Mouse (Mus musculus): ENCODE measurements at regions not wholly inside any gene's neighbourhood (a gene's known extent, or its start where the extent isn't known, plus 50 kb on each side); places are given as distances from the start of the nearest gene placed in this dataset.

DNA sequence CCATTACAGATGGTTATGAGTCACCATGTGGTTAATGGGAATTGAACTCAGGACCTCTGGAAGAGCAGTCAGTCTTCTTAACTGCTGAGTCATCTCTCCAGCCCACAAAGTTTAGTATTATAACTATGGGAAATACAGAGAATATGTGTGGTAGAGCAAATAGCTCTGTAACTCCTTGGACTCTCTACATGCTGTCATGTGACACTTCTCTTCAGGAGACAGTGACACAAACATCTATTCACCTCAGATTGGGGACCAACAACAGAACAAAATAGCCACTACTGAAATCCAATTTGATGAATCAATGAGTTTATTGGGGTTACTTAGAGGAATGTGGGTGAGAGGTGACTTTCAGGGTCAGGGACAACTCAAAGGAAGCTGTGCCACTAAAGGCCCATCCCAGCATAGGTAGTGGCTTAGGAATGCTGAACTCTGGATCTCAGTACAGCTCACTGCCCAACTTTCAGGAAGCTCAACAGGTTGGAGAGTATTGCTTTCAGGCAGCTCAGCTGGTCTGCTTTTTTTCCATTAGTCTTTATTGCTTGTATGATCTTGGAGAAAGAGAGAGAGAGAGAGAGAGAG, 71.8 kb upstream of the Ralgapa2 start:
- no peak for ATAC-seq (replicated peaks; ENCODE audit: insufficient number of reproducible peaks, low FRiP score, low TSS enrichment)
- Histone ChIP-seq H3K9ac (ENCODE audit: low read depth, low read length) (no peak overlapping the region), H3K27me3 (ENCODE audit: control insufficient read depth, insufficient read depth, low read length) (no peaks in the 10 kb centered on the region), H3K9me3 (replicated peaks; ENCODE audit: control insufficient read depth, low read length) (no peaks in the 10 kb centered on the region), H3K4me1 (ENCODE audit: control insufficient read depth, insufficient read depth, low read length) (no peaks in the 10 kb centered on the region), H3K27ac (ENCODE audit: low read depth, low read length) (no peak overlapping the region), H3K4me2 (no peak overlapping the region), H3K4me3 (ENCODE audit: low read depth, low read length) (no peak overlapping the region), H3K36me3 (ENCODE audit: control insufficient read depth, insufficient read depth, low read length) (no peaks in the 10 kb centered on the region)

DNA sequence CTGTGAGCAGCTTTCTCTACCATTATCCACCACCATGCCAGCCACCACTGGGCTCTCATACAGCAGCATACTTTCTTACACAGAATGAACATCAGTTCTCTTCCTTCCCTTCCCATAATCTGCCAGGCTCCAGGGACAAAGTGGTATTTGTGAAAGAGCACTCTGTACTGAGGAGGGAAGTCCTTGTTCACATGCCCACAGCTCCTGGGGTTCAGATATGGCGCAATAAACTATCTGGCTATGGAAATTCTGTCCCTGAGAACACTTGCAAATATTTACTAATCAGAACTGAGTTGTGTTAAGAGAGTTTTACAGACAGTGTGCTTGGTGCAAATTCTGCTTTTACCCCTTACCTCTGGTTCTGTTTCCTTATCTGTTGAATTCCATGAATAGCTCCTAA, 74.2 kb upstream of the Ralgapa2 start:
- Histone ChIP-seq H3K27ac (ENCODE audit: low read depth, low read length) (no peak overlapping the region), H3K9ac (ENCODE audit: low read depth, low read length) (no peak overlapping the region), H3K27me3 (ENCODE audit: control insufficient read depth, insufficient read depth, low read length) (no peaks in the 10 kb centered on the region), H3K36me3 (ENCODE audit: control insufficient read depth, insufficient read depth, low read length) (no peaks in the 10 kb centered on the region), H3K9me3 (replicated peaks; ENCODE audit: control insufficient read depth, low read length) (no peaks in the 10 kb centered on the region), H3K4me2 (no peak overlapping the region), H3K4me1 (ENCODE audit: control insufficient read depth, insufficient read depth, low read length) (no peaks in the 10 kb centered on the region), H3K4me3 (ENCODE audit: low read depth, low read length) (no peak overlapping the region)
- no peak for ATAC-seq (replicated peaks; ENCODE audit: insufficient number of reproducible peaks, low FRiP score, low TSS enrichment)
- 91% methylated on average over 1 of the region's 1 CpGs for WGBS (ENCODE audit: insufficient replicate concordance)

DNA sequence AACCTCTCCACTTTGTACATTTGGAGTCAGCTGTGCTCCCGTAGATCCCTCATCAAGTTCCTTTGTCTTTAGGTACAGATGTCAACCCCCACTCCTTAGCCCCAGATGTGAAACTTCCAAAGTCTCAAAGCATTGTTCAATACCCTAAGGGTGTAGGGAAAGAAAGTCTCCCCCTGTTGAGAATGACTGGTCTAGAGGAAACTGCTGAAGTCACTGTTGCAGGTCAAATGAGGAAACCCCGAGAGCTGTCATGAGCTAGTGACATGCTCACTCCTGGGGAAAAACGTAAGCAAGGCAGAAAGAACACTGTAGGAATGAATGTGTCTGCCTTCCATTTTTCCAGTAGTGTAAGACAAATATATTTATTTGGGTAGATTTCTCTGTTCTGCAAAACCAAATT, 74.8 kb upstream of the Ralgapa2 start:
- Histone ChIP-seq H3K4me1 (ENCODE audit: control insufficient read depth, insufficient read depth, low read length) (no peaks in the 10 kb centered on the region), H3K4me3 (ENCODE audit: low read depth, low read length) (no peak overlapping the region), H3K9ac (ENCODE audit: low read depth, low read length) (no peak overlapping the region), H3K4me2 (no peak overlapping the region), H3K27ac (ENCODE audit: low read depth, low read length) (no peak overlapping the region), H3K36me3 (ENCODE audit: control insufficient read depth, insufficient read depth, low read length) (no peaks in the 10 kb centered on the region), H3K27me3 (ENCODE audit: control insufficient read depth, insufficient read depth, low read length) (no peaks in the 10 kb centered on the region), H3K9me3 (replicated peaks; ENCODE audit: control insufficient read depth, low read length) (no peaks in the 10 kb centered on the region)
- WGBS (ENCODE audit: insufficient replicate concordance) = 63% methylated on average over 3 of the region's 3 CpGs
- ATAC-seq (replicated peaks; ENCODE audit: insufficient number of reproducible peaks, low FRiP score, low TSS enrichment) = no peak

DNA sequence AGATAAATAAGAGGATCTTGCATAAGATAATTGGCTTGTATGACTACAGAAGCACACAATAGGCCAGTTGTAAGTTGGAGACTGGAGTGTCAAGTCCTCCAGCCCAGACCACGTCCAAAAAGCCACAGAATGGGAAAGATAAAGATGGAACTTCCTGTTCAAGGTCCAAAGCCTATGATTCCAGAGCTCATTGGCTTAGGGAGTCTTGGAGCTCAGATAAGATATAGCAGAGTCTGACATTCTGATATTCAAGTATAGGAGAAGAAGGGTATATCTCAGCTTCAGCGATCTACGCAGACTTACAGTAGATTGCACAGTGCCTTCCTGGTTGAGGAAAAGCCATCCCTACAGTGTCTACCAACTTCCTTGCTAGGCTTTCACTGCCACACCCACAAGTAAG, 77.7 kb upstream of the Ralgapa2 start:
- Histone ChIP-seq H3K4me2 (no peak overlapping the region), H3K4me1 (ENCODE audit: control insufficient read depth, insufficient read depth, low read length) (no peaks in the 10 kb centered on the region), H3K27me3 (ENCODE audit: control insufficient read depth, insufficient read depth, low read length) (no peaks in the 10 kb centered on the region), H3K36me3 (ENCODE audit: control insufficient read depth, insufficient read depth, low read length) (no peaks in the 10 kb centered on the region), H3K4me3 (ENCODE audit: low read depth, low read length) (no peak overlapping the region), H3K9ac (ENCODE audit: low read depth, low read length) (no peak overlapping the region), H3K27ac (ENCODE audit: low read depth, low read length) (no peak overlapping the region), H3K9me3 (replicated peaks; ENCODE audit: control insufficient read depth, low read length) (no peaks in the 10 kb centered on the region)
- no peak for ATAC-seq (replicated peaks; ENCODE audit: insufficient number of reproducible peaks, low FRiP score, low TSS enrichment)
- 60% methylated on average over 3 of the region's 3 CpGs for WGBS (ENCODE audit: insufficient replicate concordance)

DNA sequence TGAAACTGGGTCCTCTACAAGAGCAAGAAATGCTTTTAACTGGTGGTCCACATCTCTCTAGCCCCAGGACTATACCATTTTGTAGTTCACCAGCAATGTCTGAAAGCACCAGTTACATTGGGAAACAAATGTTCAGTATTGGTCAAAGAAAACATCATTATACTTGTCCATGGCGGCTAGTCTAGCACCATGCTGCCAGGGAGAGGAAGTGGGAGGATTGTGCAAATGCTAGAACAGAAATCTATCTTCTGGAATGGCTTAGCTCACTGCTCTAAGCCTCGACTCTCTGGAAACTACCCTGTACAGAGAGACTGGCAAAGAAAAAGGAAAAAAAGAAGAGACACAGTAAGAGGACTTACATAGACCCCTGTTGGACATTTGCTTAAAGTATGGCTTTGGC, 81.1 kb upstream of the Ralgapa2 start:
- no peak overlapping the region for H3K4me2 ChIP-seq
- ATAC-seq (replicated peaks; ENCODE audit: insufficient number of reproducible peaks, low FRiP score, low TSS enrichment) = no peak
- no peaks in the 10 kb centered on the region for H3K27me3 ChIP-seq (ENCODE audit: control insufficient read depth, insufficient read depth, low read length)
- H3K36me3 ChIP-seq (ENCODE audit: control insufficient read depth, insufficient read depth, low read length) = no peaks in the 10 kb centered on the region
- no peaks in the 10 kb centered on the region for H3K9me3 ChIP-seq (replicated peaks; ENCODE audit: control insufficient read depth, low read length)
- no peak overlapping the region for H3K9ac ChIP-seq (ENCODE audit: low read depth, low read length)
- H3K4me3 ChIP-seq (ENCODE audit: low read depth, low read length) = no peak overlapping the region
- H3K4me1 ChIP-seq (ENCODE audit: control insufficient read depth, insufficient read depth, low read length) = no peaks in the 10 kb centered on the region
- no peak overlapping the region for H3K27ac ChIP-seq (ENCODE audit: low read depth, low read length)
- WGBS (ENCODE audit: insufficient replicate concordance) = 69% methylated on average over 2 of the region's 2 CpGs

DNA sequence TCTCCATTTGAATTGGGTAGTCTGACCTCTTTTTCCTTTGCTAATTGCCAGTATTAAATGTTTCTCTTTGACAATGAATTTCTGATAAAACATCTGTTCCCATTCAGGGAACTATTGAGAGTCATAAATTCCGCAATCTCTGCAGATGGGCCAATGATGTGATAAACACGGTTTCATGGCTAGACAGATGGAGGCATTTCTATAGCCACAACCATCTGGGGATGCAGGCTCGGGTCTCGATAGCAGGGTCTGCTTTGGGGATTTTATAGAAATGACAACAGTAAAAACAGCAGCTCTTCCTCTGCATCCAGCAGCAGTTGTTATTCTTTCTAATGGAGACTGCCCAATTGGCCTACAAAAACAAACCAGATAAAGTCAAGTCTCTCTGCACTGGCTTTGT, 82.1 kb upstream of the Ralgapa2 start:
- Histone ChIP-seq H3K27ac (ENCODE audit: low read depth, low read length) (no peak overlapping the region), H3K4me2 (no peak overlapping the region), H3K9ac (ENCODE audit: low read depth, low read length) (no peak overlapping the region), H3K36me3 (ENCODE audit: control insufficient read depth, insufficient read depth, low read length) (no peaks in the 10 kb centered on the region), H3K9me3 (replicated peaks; ENCODE audit: control insufficient read depth, low read length) (no peaks in the 10 kb centered on the region), H3K27me3 (ENCODE audit: control insufficient read depth, insufficient read depth, low read length) (no peaks in the 10 kb centered on the region), H3K4me1 (ENCODE audit: control insufficient read depth, insufficient read depth, low read length) (no peaks in the 10 kb centered on the region), H3K4me3 (ENCODE audit: low read depth, low read length) (no peak overlapping the region)
- ATAC-seq (replicated peaks; ENCODE audit: insufficient number of reproducible peaks, low FRiP score, low TSS enrichment) = no peak
- 63% methylated on average over 4 of the region's 4 CpGs for WGBS (ENCODE audit: insufficient replicate concordance)

DNA sequence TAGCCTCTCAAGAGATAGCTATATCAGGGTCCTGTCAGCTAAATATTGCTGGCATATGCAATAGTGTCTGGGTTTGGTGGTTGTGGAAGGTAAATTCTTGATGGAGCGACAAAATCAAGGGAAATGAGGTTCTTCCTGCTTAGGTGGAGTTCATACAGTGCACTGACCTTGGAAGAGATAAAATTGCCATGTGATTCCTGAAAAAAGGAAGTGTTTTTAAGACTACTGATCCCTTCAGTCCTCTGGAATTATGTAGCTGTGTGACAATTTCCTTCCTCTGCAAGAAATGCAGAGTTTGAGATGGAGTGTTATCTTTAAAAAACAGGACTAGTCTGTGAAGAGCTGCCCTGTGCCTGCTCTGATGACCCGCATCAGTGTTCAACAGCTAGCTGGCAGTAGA, 83.5 kb upstream of the Ralgapa2 start:
- Histone ChIP-seq H3K4me1 (ENCODE audit: control insufficient read depth, insufficient read depth, low read length) (no peaks in the 10 kb centered on the region), H3K4me3 (ENCODE audit: low read depth, low read length) (no peak overlapping the region), H3K36me3 (ENCODE audit: control insufficient read depth, insufficient read depth, low read length) (no peaks in the 10 kb centered on the region), H3K27ac (ENCODE audit: low read depth, low read length) (no peak overlapping the region), H3K4me2 (no peak overlapping the region), H3K9ac (ENCODE audit: low read depth, low read length) (no peak overlapping the region), H3K27me3 (ENCODE audit: control insufficient read depth, insufficient read depth, low read length) (no peaks in the 10 kb centered on the region), H3K9me3 (replicated peaks; ENCODE audit: control insufficient read depth, low read length) (no peaks in the 10 kb centered on the region)
- WGBS (ENCODE audit: insufficient replicate concordance) = 60% methylated on average over 2 of the region's 2 CpGs
- ATAC-seq (replicated peaks; ENCODE audit: insufficient number of reproducible peaks, low FRiP score, low TSS enrichment) = no peak

DNA sequence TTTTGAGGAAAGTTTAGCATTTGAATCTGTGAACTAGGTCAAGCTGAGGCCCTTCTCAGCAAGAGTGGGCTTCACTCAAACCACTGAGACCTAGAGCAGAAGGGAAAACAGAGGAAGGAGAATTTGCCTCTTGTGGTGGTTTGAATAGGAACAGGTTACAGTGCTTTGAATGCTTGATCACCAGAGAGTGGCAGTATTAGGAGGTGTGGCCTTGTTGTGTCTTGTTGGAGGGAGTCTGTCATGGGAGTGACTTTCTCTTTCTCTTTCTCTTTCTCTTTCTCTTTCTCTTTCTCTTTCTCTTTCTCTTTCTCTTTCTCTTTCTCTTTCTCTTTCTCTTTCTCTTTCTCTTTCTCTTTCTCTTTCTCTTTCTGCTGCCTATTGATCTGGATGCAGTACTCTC, 94.0 kb upstream of the Ralgapa2 start:
- Histone ChIP-seq H3K9ac (ENCODE audit: low read depth, low read length) (no peak overlapping the region), H3K27me3 (ENCODE audit: control insufficient read depth, insufficient read depth, low read length) (no peaks in the 10 kb centered on the region), H3K4me2 (no peak overlapping the region), H3K27ac (ENCODE audit: low read depth, low read length) (no peak overlapping the region), H3K9me3 (replicated peaks; ENCODE audit: control insufficient read depth, low read length) (no peaks in the 10 kb centered on the region), H3K36me3 (ENCODE audit: control insufficient read depth, insufficient read depth, low read length) (no peaks in the 10 kb centered on the region), H3K4me1 (ENCODE audit: control insufficient read depth, insufficient read depth, low read length) (no peaks in the 10 kb centered on the region), H3K4me3 (ENCODE audit: low read depth, low read length) (no peak overlapping the region)
- ATAC-seq (replicated peaks; ENCODE audit: insufficient number of reproducible peaks, low FRiP score, low TSS enrichment) = no peak

DNA sequence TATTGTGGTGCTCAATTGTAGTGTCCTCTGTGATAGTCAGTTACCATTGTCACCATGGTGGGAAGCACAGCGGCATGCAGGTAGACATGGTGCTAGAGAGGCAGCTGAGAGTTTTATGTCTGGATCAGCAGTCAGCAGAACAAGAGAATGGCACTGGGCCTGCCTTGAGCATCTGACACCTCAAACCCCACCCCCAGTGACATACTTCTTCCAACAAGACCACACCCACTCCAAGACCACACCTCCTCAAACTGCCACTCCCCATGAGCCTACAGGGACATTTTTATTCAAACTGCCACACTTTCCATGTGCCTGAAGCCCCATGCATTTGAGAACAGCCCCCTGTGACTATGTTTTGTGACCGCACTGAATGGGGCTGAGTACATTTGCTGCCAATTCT, 98.8 kb upstream of the Ralgapa2 start:
- Histone ChIP-seq H3K4me1 (ENCODE audit: control insufficient read depth, insufficient read depth, low read length) (no peaks in the 10 kb centered on the region), H3K4me3 (ENCODE audit: low read depth, low read length) (no peak overlapping the region), H3K27ac (ENCODE audit: low read depth, low read length) (no peak overlapping the region), H3K36me3 (ENCODE audit: control insufficient read depth, insufficient read depth, low read length) (no peaks in the 10 kb centered on the region), H3K9ac (ENCODE audit: low read depth, low read length) (no peak overlapping the region), H3K9me3 (replicated peaks; ENCODE audit: control insufficient read depth, low read length) (no peaks in the 10 kb centered on the region), H3K27me3 (ENCODE audit: control insufficient read depth, insufficient read depth, low read length) (no peaks in the 10 kb centered on the region), H3K4me2 (no peak overlapping the region)
- no peak for ATAC-seq (replicated peaks; ENCODE audit: insufficient number of reproducible peaks, low FRiP score, low TSS enrichment)
- 95% methylated on average over 2 of the region's 2 CpGs for WGBS (ENCODE audit: insufficient replicate concordance)

Data from heart, embryonic 11.5 days (tissue).